Mouse (Mus musculus) limb, embryonic 14.5 days (tissue): Measurements from ENCODE around the gene Mab21l3. TPM values are rescaled to one million over a fixed set of nuclear protein-coding genes. Genes with fewer than 3 reads are reported as not detected.

ENCODE experiments used
- ATAC-seq: fragments of 200-750 bp; cut with Nextera tagmentation; 2 replicates; pipeline ENCODE4 v1.8.0; 2017; ENCODE audit warnings: low read depth, moderate number of reproducible peaks, moderate TSS enrichment; ENCODE audit not compliant: low FRiP score
- DNase-seq: peaks from one replicate; pipeline ENCODE4 v3.0.0-alpha.2; 2015; ENCODE audit warnings: low spot score
- H3K27ac ChIP-seq: fragments of 300-500 bp; sonication (generic); replicated peaks from 2 replicates; pipeline ENCODE4 v1.5.1; 2014; ENCODE audit warnings: low read depth, mild to moderate bottlenecking, low read length, moderate library complexity, mixed read lengths
- H3K27me3 ChIP-seq: fragments of 300-500 bp; sonication (generic); 2 replicates; pipeline ENCODE4 v1.6.1; 2014; ENCODE audit warnings: low read length, mixed read lengths; ENCODE audit not compliant: control insufficient read depth, insufficient read depth
- H3K36me3 ChIP-seq: fragments of 300-500 bp; sonication (generic); 2 replicates; pipeline ENCODE4 v1.6.1; 2014; ENCODE audit warnings: mild to moderate bottlenecking, low read length, moderate library complexity, mixed read lengths; ENCODE audit not compliant: control insufficient read depth, insufficient read depth
- H3K4me1 ChIP-seq: fragments of 300-500 bp; sonication (generic); 2 replicates; pipeline ENCODE4 v1.6.1; 2014; ENCODE audit warnings: antibody characterized with exemption, low read length, mixed read lengths; ENCODE audit not compliant: control insufficient read depth, insufficient read depth
- H3K4me2 ChIP-seq: fragments of 300-500 bp; sonication (generic); replicated peaks from 2 replicates; pipeline ENCODE4 v1.6.1; 2014; ENCODE audit warnings: low read depth, mild to moderate bottlenecking, low read length, moderate library complexity; ENCODE audit not compliant: severe bottlenecking
- H3K4me3 ChIP-seq: fragments of 300-500 bp; sonication (generic); replicated peaks from 2 replicates; pipeline ENCODE4 v1.5.1; 2014; ENCODE audit warnings: low read length
- H3K9ac ChIP-seq: fragments of 300-500 bp; sonication (generic); 2 replicates; pipeline ENCODE4 v1.6.1; 2014; ENCODE audit warnings: mild to moderate bottlenecking, low read depth, low read length, moderate library complexity; ENCODE audit not compliant: severe bottlenecking
- H3K9me3 ChIP-seq: fragments of 300-500 bp; sonication (generic); 2 replicates; pipeline ENCODE4 v1.6.1; 2016; ENCODE audit warnings: low read length; ENCODE audit not compliant: control insufficient read depth
- POLR2A ChIP-seq: fragments of 200-500 bp; IDR thresholded peaks from 2 replicates; pipeline ENCODE4 v1.8.0; 2012; ENCODE audit warnings: inconsistent platforms, mild to moderate bottlenecking, moderate library complexity, borderline replicate concordance; ENCODE audit not compliant: insufficient read depth, insufficient read length; ENCODE audit errors: extremely low read depth
- WGBS: fragments of 180-500 bp; shearing (Covaris S2); extraction: QIAGEN DNeasy Blood & Tissue Kit; methylation state at CpG from one replicate; pipeline ENCODE4 v1.1.7; 2014; 5-methylcytosine and 5-hydroxymethylcytosine counted together
- polyA plus RNA-seq, 2 experiments: library from polyadenylated mRNA; depleted of rRNA in 1 of 2; stranded (reverse) in 1 of 2; unstranded in 1 of 2; fragments of >200 nt; fragmentation: Nextera tagmentation in 1 of 2; extraction: Ambion mirVana in 1 of 2; gene quantifications; 2 replicates each; pipeline versions ENCODE4 v1.2.1 to v1.2.3; 2012 to 2014

Mab21l3 gene
- polyA plus RNA-seq, 2 experiments, result 1.5 to 2.9 TPM

DNA sequence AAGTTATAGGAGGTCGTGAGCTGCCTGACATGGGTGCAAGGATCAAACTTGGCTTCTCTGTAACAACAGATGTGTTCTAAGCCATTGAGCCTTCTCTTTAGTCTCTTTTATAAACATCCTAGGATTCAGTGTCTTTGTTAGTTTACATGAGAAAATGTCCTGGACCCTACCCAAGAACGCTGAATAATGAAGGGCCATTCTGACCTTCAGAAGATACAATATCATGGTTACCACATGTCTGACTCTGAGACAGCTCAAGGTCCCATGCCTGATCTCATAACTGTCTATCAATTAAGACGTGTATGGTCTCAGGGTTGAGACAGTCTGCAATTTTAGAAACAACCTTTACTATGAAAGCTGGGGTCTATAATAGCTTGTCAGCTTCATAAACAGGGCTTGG, 13.1 kb upstream of the Mab21l3 start:
- H3K4me1 ChIP-seq, result no peaks in the 10 kb centered on the region
- H3K9me3 ChIP-seq, result no peaks in the 10 kb centered on the region
- H3K27me3 ChIP-seq, result no peaks in the 10 kb centered on the region
- no peak overlapping the region for H3K27ac ChIP-seq
- H3K4me2 ChIP-seq, result no peak overlapping the region
- no peak overlapping the region for H3K4me3 ChIP-seq
- H3K9ac ChIP-seq, result no peak overlapping the region
- no peak for DNase-seq
- TF ChIP-seq POLR2A, result no peak
- 78% methylated on average over 3 of the region's 3 CpGs for WGBS
- peaks cover 40% of the 10 kb centered on the region; the same call in 1 of the 2 replicates for H3K36me3 ChIP-seq
- no peak for ATAC-seq

DNA sequence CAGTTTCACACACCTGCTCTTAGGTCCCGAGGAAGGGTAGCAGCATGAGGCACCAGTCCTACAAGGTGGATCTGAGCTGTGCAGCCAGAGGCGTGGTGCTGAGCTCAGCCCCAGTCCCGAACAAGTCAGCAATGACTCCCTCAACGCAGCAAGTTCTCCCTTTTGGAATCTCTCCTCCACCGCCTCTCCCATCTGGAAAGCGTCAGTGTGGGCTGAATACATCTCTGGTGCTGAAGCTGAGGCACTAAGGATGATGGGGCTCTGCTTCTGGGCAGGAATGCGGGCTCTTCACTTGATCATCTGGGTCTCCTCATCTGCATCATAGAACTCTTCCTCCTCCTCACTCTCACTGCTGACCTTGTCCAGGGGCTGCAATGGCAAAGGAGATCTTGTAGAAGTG, 11.4 kb upstream of the Mab21l3 start:
- Histone ChIP-seq H3K36me3 (peaks cover 40% of the 10 kb centered on the region; the same call in 1 of the 2 replicates), H3K4me3 (no peak overlapping the region)
- ATAC-seq, result no peak

DNA sequence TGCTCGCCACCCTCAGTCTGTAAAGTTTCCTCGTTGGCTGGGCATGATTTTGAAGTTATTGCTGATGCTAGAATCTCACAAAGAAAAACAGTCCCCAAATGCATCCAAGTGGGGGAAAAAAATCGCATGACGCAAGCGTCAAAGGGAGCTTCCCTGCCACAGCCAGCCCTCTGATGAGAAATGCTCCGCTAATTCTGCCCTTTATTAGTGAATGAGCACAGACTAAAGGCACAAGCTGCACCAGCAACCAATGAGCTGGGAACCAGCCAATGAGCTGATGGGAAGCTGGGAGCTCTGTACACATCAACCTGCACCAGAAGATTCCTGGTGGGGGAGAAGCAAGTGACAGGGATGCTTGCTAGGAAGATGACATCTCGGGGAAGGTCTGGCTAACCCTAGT, 11.0 kb upstream of the Mab21l3 start:
- TF ChIP-seq POLR2A, result no peak
- Histone ChIP-seq H3K4me3 (no peak overlapping the region), H3K27ac (no peak overlapping the region), H3K36me3 (peaks cover 40% of the 10 kb centered on the region; the same call in 1 of the 2 replicates), H3K27me3 (no peaks in the 10 kb centered on the region), H3K4me2 (no peak overlapping the region), H3K9ac (no peak overlapping the region), H3K9me3 (no peaks in the 10 kb centered on the region), H3K4me1 (no peaks in the 10 kb centered on the region)
- WGBS, result 83% methylated on average over 7 of the region's 7 CpGs
- DNase-seq, result no peak
- ATAC-seq, result no peak

More for the DNA sequence above, 11.4 kb upstream of the Mab21l3 start:
- no peak overlapping the region for H3K4me2 ChIP-seq
- WGBS, result 70% methylated on average over 7 of the region's 7 CpGs
- H3K9ac ChIP-seq, result no peak overlapping the region
- DNase-seq, result no peak
- no peak overlapping the region for H3K27ac ChIP-seq
- H3K27me3 ChIP-seq, result no peaks in the 10 kb centered on the region
- H3K4me1 ChIP-seq, result no peaks in the 10 kb centered on the region
- no peaks in the 10 kb centered on the region for H3K9me3 ChIP-seq
- TF ChIP-seq POLR2A, result no peak

DNA sequence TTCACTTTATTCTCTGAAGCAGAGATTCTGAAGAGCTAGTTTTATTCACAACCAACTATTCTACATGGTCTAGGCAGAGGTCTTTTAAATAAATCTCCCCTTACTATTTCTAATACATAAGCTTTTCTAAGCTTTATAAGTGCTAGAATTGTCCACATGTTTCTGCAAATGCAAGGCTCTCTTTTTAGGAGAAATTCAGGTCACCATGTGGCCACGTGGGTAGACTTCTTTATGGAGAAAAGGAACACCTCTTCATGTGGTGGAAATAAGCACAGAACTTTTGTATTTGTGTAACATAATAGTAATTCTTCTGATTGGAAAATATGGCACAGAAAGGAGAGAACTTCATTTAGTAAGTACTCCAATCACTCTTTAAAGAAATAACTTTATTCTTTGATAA, 5.3 kb upstream of the Mab21l3 start:
- DNase-seq (no peak), ATAC-seq (no peak)
- Histone ChIP-seq H3K4me1 (no peaks in the 10 kb centered on the region), H3K4me2 (no peak overlapping the region), H3K4me3 (no peak overlapping the region), H3K27me3 (no peaks in the 10 kb centered on the region), H3K9ac (no peak overlapping the region), H3K27ac (no peak overlapping the region), H3K36me3 (0 out of 2 replicates have a peak, but pooled peaks cover under 1% of the 10 kb centered on the region), H3K9me3 (no peaks in the 10 kb centered on the region)
- TF ChIP-seq POLR2A, result no peak
- 60% methylated on average over 1 of the region's 1 CpGs for WGBS

DNA sequence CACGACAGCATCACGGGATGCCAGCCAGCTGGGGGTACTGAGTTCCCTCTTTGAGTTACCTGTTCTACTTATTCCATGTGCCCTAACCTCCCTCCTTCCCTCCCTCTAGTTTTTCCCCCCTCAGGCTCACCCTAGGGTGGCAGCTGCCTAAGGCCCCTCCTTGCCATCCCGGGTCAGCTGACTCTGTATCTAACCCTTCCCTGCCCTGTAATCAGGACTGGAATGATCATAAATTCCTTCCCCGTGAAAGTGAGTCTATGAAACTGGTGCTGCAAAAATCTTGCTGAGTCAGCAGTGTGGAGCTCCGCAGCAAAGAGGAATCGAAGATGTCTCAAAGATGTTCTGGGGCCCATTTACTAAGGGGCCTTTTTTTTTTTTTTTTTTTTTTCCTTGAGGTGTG, 2.6 kb upstream of the Mab21l3 start:
- TF ChIP-seq POLR2A, result no peak
- WGBS, result 57% methylated on average over 6 of the region's 6 CpGs
- no peak overlapping the region for H3K9ac ChIP-seq
- H3K9me3 ChIP-seq, result no peaks in the 10 kb centered on the region
- no peak for DNase-seq
- no peak for ATAC-seq
- no peaks in the 10 kb centered on the region for H3K36me3 ChIP-seq
- H3K4me2 ChIP-seq, result no peak overlapping the region
- H3K4me1 ChIP-seq, result peaks cover under 1% of the 10 kb centered on the region; the same call in 1 of the 2 replicates
- no peaks in the 10 kb centered on the region for H3K27me3 ChIP-seq
- H3K4me3 ChIP-seq, result no peak overlapping the region
- no peak overlapping the region for H3K27ac ChIP-seq

DNA sequence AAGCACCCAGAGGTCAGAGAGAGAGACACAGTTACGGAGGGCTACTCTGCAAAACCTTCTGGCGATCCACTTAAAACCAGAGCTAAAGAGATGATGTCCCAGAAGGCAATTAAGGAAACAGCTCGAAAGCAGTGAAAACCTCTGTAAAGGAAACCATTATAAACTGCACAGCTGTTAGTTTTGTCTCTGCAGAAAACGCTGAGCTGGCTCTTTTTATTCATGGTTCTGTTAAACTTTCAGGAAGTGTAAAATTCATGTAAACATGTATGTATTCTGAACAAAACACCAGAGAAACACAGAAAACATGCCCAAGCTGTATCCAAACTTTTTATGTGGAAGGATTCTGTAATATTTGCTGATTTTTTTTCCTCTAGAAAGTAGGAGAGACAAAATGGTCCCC, 2.7 kb downstream of the Mab21l3 start:
- H3K9me3 ChIP-seq, result no peaks in the 10 kb centered on the region
- no peak overlapping the region for H3K4me2 ChIP-seq
- no peak overlapping the region for H3K27ac ChIP-seq
- ATAC-seq, result 0 out of 2 replicates have a peak, but pooled peaks have one; percentile 37
- no peaks in the 10 kb centered on the region for H3K36me3 ChIP-seq
- no peaks in the 10 kb centered on the region for H3K27me3 ChIP-seq
- no peak for TF ChIP-seq POLR2A
- peaks cover 6% of the 10 kb centered on the region; the same call in 1 of the 2 replicates for H3K4me1 ChIP-seq
- DNase-seq, result peak; percentile 30
- H3K9ac ChIP-seq, result no peak overlapping the region
- 22% methylated on average over 4 of the region's 4 CpGs for WGBS
- no peak overlapping the region for H3K4me3 ChIP-seq
